Mouse (Mus musculus) C2C12 (cell line): ENCODE results near the gene Plekhm2. TPM values are rescaled to one million over a fixed set of nuclear protein-coding genes. Genes with fewer than 3 reads are reported as not detected.

Experiments
- H3K27me3 ChIP-seq: one replicate; pipeline ENCODE4 v1.6.1; 2011; ENCODE audit not compliant: control insufficient read depth, insufficient read depth, insufficient read length
- H3K36me3 ChIP-seq: one replicate; pipeline ENCODE4 v1.6.1; 2011; ENCODE audit not compliant: control insufficient read depth, insufficient read depth
- H3K4me3 ChIP-seq: one replicate; pipeline ENCODE4 v1.5.1; 2011; ENCODE audit warnings: mild to moderate bottlenecking, control low read depth; ENCODE audit not compliant: poor library complexity, insufficient read depth, severe bottlenecking
- H3K79me2 ChIP-seq: one replicate; pipeline ENCODE4 v1.6.1; 2011; ENCODE audit not compliant: control insufficient read depth, insufficient read depth
- H3K79me3 ChIP-seq: one replicate; pipeline ENCODE4 v1.6.1; 2011; ENCODE audit warnings: low read depth, control low read depth
- H3ac ChIP-seq: one replicate; pipeline ENCODE3; 2011; ENCODE audit warnings: low read depth; ENCODE audit not compliant: control insufficient read depth, insufficient read length
- CEBPB ChIP-seq: IDR thresholded peaks from one replicate; pipeline ENCODE4 v1.6.1; 2011; ENCODE audit warnings: low read depth, mild to moderate bottlenecking, control low read depth, moderate library complexity
- CTCF ChIP-seq: IDR thresholded peaks from one replicate; pipeline ENCODE4 v1.5.1; 2011; ENCODE audit not compliant: control insufficient read depth, insufficient read depth, insufficient read length
- FOSL1 ChIP-seq: IDR thresholded peaks from one replicate; pipeline ENCODE4 v1.8.0; 2011; ENCODE audit warnings: mild to moderate bottlenecking, low read length; ENCODE audit not compliant: poor library complexity, insufficient read depth, severe bottlenecking
- MAX ChIP-seq: IDR thresholded peaks from one replicate; pipeline ENCODE4 v1.6.1; 2011; ENCODE audit warnings: mild to moderate bottlenecking, control low read depth
- MYOD1 ChIP-seq: IDR thresholded peaks from one replicate; pipeline ENCODE4 v1.6.1; 2011; ENCODE audit warnings: low read depth; ENCODE audit not compliant: control insufficient read depth, insufficient read length
- MYOG ChIP-seq: IDR thresholded peaks from one replicate; pipeline ENCODE4 v1.6.1; 2011; ENCODE audit not compliant: control insufficient read depth, insufficient read length; ENCODE audit errors: extremely low read depth
- USF1 ChIP-seq: IDR thresholded peaks from one replicate; pipeline ENCODE4 v1.6.1; 2011; ENCODE audit warnings: low read depth, mild to moderate bottlenecking, control low read depth, moderate library complexity
- polyA plus RNA-seq: library from polyadenylated mRNA; unstranded; fragments of >200 nt; fragmentation: generic; extraction: Trizol; gene quantifications from one replicate; pipeline ENCODE4 v1.2.1, GENCODE M21; 2012; ENCODE audit warnings: missing spikeins

The Plekhm2 gene
- polyA plus RNA-seq, 1 experiment: 13.1 TPM

GRCm38 (mm10) chr4:141704625-141705024 is 39.9 kb upstream of the Plekhm2 start:
- TF ChIP-seq MYOD1 (no peak), CTCF (no peak), MYOG (no peak), FOSL1 (no peak), MAX (no peak), CEBPB (no peak), USF1 (no peak)
- peaks cover 3% of the 10 kb centered on the region for H3K79me3 ChIP-seq
- H3K36me3 ChIP-seq: peaks cover 82% of the 10 kb centered on the region
- H3ac ChIP-seq: no peak overlapping the region
- H3K79me2 ChIP-seq: peaks cover 7% of the 10 kb centered on the region
- H3K4me3 ChIP-seq: no peak overlapping the region
- no peaks in the 10 kb centered on the region for H3K27me3 ChIP-seq

- TF ChIP-seq CTCF: no peak
- no peak for TF ChIP-seq CEBPB
- TF ChIP-seq USF1: no peak
- TF ChIP-seq MYOD1: no peak
- TF ChIP-seq FOSL1: no peak
- H3ac ChIP-seq: no peak overlapping the region
- H3K4me3 ChIP-seq: no peak overlapping the region
- H3K36me3 ChIP-seq: peaks cover 69% of the 10 kb centered on the region
- no peaks in the 10 kb centered on the region for H3K79me2 ChIP-seq
- no peaks in the 10 kb centered on the region for H3K27me3 ChIP-seq
- H3K79me3 ChIP-seq: no peaks in the 10 kb centered on the region
These were observed 30.0 kb upstream of the Plekhm2 start for GRCm38 (mm10) chr4:141694719-141695118.

DNA sequence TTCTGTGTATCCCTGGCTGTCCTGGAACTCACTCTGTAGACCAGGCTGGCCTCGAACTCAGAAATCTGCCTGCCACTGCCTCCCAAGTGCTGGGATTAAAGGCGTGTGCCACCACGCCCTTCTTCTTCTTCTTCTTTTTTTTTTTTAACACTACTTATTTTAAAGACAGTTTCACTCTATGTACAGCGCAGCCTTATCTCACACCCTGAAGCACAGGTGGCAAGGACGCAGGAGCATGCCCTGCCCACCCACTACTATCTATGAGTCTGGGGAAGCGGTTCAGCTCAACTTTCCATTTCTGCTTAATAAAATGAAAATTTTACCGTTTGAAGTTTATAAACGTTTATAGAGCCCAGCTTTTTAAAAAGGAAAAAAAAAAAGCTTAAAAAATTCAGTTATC is 23.8 kb upstream of the Plekhm2 start:
- peaks cover 63% of the 10 kb centered on the region for H3K36me3 ChIP-seq
- TF ChIP-seq MYOG (no peak), MYOD1 (no peak), FOSL1 (no peak), CEBPB (no peak), USF1 (no peak), MAX (no peak), CTCF (no peak)
- no peak overlapping the region for H3ac ChIP-seq
- no peaks in the 10 kb centered on the region for H3K27me3 ChIP-seq
- H3K4me3 ChIP-seq: no peak overlapping the region
- no peaks in the 10 kb centered on the region for H3K79me3 ChIP-seq
- no peaks in the 10 kb centered on the region for H3K79me2 ChIP-seq

DNA sequence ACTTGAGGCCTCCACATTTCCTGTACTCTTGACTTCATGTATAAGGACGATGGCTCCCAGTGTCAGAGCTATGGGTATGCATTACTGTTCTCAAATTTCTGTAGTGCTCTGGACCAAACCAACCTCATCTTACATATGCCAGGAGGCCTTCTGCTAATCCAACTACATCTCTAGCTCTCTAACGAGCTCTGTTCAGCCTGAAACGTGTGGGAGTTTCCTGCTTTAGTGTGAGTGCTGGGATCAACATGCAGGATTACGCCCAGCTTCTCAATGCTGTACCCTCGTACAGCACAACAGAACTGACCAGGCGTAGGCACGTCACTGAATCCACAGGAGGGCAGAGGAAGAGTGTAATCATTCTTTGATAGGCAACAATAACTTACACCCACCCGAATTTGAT is 21.8 kb upstream of the Plekhm2 start:
- peaks cover 2% of the 10 kb centered on the region for H3K79me3 ChIP-seq
- H3K79me2 ChIP-seq: no peaks in the 10 kb centered on the region
- no peaks in the 10 kb centered on the region for H3K27me3 ChIP-seq
- no peak overlapping the region for H3ac ChIP-seq
- no peak overlapping the region for H3K4me3 ChIP-seq
- no peak for TF ChIP-seq MAX
- no peak for TF ChIP-seq MYOG
- peaks cover 67% of the 10 kb centered on the region for H3K36me3 ChIP-seq

DNA sequence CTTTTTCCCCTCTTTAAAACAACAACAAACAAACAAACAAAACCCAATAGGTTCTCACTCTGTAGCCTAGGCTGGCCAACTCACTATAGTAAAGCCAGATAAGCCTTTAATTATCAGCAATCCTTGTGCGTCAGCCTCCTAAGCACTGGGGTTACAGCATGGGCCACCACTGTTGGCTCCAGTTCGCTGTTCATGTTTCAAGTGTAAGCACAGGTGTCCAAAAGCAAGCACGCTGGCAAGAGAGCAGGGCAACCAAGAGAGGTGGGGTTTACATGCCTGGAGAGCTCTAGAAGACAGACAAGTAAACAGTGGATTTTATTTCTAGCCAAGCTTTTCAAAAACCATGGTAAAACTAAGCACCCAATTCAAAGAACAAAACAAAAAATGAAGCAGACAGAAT is 21.4 kb upstream of the Plekhm2 start:
- no peaks in the 10 kb centered on the region for H3K27me3 ChIP-seq
- no peak overlapping the region for H3ac ChIP-seq
- H3K4me3 ChIP-seq: no peak overlapping the region
- TF ChIP-seq CEBPB (no peak), MYOD1 (no peak), USF1 (no peak), CTCF (no peak), MYOG (no peak), MAX (no peak), FOSL1 (no peak)
- H3K79me2 ChIP-seq: no peaks in the 10 kb centered on the region
- H3K79me3 ChIP-seq: peaks cover 2% of the 10 kb centered on the region
- peaks cover 63% of the 10 kb centered on the region for H3K36me3 ChIP-seq

DNA sequence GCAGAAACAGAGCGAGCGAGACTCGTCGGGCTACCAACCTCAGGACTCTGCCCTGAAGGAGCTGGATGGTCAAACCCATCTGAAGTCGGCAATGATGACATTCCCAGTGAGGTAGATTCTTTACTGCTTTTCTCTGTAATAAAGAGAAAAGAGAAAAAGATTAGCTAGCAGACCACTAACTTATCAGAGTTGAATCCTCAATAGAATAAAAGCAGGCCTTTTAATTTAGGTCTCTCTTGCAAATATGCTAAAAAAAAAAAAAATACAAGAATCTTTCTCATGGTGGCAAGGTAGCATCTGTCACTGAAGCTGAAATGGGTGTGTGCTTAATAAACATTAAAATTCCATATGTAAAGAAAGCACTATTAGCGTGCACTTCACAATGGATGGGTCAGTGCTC is 20.8 kb upstream of the Plekhm2 start, which contains the start of gene Rsc1a1:
Gene Rsc1a1, minus strand, starts transcription at position 101 of the 400 bp plus-strand sequence.
- Histone ChIP-seq H3K79me2 (no peaks in the 10 kb centered on the region), H3K36me3 (peaks cover 57% of the 10 kb centered on the region), H3K4me3 (no peak within 1 kb of the TSS), H3K79me3 (peaks cover 2% of the 10 kb centered on the region), H3ac (no peak within 1 kb of the TSS), H3K27me3 (no peaks in the 10 kb centered on the region)
- TF ChIP-seq FOSL1: no peak
- no peak for TF ChIP-seq CTCF
- TF ChIP-seq CEBPB: no peak
- no peak for TF ChIP-seq MYOG
